Mouse (Mus musculus) cerebellum, adult 8-10 months (tissue): ENCODE measurements around the gene Cep89.
A peak's percentile ranks its signal among the peaks of the same experiment; 100 is the strongest.

ENCODE experiments used
- DNase-seq: peaks from one replicate; pipeline ENCODE4 v3.0.0; 2022

The Cep89 gene

GRCm38 (mm10) chr7:35386525-35386952 lies 10.3 kb upstream of the Cep89 start:
- no peak for DNase-seq

- DNase-seq = no peak
Observed at GRCm38 (mm10) chr7:35388694-35389093, 8.1 kb upstream of the Cep89 start.

GRCm38 (mm10) chr7:35392935-35393334 lies 3.9 kb upstream of the Cep89 start:
- peak; percentile 36 for DNase-seq

DNA sequence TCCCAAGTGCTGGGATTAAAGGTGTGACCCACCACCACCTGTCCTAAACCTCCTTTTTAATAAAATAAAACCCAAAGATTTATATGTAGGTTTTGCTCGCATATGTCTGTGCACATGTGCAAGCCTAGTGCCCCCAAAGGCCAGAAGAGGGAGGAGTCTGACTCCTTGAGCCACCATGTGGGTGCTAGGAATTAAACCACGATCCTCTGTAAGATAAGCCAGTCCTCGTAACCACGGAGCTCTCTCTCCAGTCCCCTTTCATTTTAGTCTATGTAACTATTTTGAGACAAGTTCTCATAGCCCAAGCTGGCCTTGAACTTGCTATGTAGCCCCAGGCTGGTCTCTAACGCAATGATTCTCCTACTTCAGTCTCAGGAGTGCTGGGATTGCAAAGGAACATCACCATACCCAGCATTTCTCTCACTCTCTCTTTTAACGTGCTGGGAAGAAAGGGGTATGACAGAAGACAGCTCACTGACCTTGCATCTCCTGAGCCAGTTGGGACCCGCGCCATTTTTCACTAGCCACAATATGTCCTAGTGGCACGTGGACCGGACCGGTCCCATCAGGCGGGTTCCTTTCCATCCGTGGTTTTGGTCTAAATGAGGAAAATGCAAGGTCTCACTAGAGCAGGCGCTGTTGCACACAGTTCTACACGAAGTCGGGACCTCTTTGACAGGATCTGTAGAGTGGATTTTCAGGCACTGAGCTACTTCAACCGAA lies 940 bp upstream of the Cep89 start:
- peak; percentile 30 for DNase-seq

DNA sequence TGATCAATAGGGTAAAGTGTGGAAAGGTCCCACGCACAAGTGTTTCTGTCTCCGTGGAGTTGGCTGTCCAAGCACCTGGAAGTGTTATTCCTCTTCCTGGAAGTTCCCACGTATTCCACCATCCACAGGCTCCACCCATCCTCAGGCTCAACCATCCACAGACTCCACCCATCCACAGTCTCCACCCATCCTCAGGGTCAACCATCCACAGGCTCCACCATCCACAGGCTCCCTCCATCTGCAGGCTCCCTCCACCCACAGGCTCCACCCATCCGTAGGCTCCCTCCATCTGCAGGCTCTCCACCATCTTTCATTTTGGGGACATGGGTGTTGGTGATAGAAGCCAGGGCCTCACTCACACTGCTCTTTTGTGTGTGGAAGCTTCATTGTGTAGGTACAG lies 4.3 kb downstream of the Cep89 start:
- DNase-seq = no peak

DNA sequence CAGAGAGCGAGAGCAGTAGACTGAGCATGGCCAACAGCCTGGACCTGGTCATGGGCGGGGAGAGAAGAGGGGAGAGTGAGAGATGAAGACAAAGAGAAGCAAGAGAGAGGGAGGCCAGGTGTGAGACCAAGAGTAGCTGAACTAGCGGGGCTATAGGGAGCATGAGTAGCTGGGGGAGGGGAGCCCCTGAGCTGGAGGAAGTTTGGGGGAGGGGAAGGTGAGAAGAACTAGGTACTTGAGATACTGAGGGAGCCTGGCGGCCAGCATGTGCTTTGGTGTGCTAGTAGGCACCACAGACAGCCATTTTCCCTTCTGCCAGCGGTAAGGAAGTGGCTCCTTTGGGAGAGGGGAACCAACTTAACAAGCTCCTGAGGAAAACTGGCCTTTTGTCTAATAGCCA lies 18.4 kb downstream of the Cep89 start:
- no peak for DNase-seq

DNA sequence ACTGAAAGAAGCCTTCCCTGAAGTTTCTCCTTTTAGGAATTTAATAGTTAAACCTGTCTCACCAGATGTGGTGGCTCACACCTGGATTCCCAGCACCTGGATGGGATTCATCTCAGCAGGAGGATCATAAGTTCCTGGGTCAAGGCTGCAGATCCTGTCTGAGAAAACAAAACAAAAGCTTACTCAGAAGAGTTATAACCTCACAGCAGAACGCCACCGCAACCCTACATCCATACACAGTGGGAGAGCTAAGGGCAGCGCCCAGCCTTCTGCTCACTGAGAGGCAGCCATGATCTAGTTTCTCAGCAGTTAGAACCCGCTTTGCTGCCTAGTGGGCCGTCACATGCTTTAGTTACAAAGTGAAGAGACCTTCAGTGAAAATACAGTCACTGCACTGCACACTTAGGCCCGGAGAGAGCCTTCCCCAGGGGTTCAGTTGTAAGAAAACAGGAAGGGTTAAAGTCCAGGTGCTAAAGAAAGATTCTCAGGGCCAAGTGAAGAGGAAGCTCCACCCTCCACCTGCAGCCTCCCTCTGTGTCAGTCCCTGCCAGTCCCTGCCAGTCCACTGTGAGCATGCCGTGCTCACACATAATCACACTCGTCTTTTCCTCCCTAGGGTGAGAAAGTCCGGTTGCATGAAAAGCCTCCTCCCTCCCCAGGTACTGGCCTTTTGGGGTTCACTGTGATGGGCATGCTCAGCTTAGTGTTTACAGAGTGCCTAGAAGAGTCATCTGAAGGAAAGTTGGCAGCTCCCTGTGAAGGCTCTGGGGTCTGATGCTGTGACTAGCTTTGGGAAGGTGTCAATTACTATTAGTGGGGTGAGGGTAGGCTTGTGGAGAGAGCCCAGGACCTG lies 19.2 kb downstream of the Cep89 start:
- no peak for DNase-seq

GRCm38 (mm10) chr7:35416654-35416948 lies 19.8 kb downstream of the Cep89 start:
- DNase-seq = no peak

GRCm38 (mm10) chr7:35423071-35423470 lies 26.2 kb downstream of the Cep89 start:
- DNase-seq = no peak

- DNase-seq = no peak
Observed at GRCm38 (mm10) chr7:35428146-35428545, 31.3 kb downstream of the Cep89 start.

DNA sequence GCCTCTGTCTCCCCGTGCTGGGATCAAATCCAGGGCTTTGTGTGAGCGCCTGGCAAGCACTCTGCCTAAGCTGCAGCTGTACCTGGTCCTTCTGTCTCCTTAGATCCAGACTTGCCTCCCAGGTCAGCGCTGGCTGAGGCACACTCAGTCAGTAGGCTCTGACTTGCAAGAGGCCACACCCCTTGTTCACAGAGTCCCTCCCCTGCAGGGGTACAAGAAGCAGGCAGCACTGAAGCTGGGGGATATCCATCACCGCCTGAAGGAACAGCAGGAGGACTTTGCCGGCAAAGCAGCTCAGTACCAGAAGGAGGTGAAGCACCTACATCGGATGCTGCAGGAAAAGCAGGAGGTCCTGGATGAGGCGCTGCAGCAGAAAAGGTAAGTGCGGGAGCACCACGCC lies 38.4 kb downstream of the Cep89 start:
- no peak for DNase-seq

DNA sequence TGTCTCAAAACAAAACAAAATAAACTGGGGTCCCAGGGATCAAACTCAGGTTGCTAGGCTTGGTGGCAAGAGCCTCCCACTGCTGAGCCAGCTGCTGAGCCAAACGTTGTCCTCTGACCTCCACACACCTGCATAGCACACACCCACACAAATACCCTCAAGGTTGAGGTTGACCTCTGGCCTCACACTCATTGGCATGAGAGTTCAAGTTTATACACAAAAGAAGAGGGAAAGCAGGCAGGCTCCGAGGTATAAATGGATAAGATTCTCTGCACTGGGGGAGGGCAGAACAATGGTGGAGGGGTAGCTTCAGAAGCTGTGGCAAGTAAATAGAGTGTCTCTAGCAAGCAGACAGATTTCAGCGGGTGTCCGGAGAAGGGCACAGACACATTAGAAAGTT lies 50.7 kb downstream of the Cep89 start:
- DNase-seq = no peak

DNA sequence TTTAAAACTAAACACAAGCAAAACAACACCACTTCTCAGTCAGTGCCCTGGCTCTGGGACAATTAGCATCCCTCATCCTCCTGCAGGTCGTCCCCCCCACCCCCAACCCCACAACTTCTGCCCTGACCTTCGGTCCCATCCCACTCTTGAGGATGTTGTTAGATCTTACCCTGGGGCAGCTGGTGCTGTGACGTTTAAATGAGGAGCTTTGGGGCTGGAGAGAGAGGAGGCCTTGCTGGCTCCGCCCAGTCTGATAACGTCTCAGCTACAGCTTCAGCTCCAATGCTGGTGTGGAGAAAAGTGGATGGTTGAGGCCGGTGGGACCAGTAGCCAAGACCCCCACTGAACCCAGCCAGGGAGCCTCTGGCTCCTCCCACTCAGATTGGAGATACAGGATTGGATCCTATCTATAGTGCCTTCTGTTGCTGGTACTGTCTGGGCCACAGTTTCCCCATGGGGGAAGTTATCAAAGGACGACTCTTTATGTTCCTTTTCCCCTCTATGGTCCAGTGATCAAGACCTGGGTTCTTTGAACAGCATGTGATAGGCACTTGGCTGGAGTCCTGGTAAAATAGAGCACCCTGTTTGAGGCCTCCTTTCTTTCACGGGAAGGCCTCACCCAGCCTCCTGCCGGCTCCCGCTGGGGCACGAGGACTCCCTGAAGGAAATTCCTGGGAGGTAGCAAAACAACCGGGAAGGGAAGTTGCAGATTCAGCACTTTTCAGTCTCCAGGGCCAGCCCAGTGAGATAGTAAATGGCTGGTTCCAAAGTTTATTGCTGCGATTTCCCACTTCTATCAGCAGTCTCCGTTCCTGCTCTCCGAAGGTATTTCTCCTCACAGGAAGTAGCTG lies 51.4 kb downstream of the Cep89 start, which contains the start of gene Slc7a9:
Slc7a9 (plus strand) TSS at position 801 of the 851 bp plus-strand sequence.
- no peak for DNase-seq

GRCm38 (mm10) chr7:35448867-35449266 lies 52.0 kb downstream of the Cep89 start:
- no peak for DNase-seq

GRCm38 (mm10) chr7:35456091-35456814 lies 59.4 kb downstream of the Cep89 start:
- DNase-seq = no peak

DNA sequence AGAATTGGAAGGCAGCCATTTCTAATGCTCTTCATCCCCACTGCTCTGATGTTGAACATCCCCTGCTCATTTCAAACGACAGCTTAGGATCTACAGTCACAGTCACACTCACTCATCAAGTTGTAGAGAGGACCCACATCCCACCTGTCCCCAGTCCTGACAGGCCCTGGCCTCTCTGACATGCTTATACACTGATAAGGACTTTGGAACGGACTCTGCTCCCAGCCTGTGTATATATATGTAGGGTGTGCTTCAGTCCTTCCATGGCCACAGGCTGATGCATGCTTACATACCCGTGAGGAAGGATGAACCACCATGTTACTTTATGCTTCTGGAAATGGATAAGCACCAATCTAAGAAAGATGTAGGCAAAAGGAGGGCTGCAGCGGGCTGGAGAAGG lies 64.1 kb downstream of the Cep89 start:
- no peak for DNase-seq

DNA sequence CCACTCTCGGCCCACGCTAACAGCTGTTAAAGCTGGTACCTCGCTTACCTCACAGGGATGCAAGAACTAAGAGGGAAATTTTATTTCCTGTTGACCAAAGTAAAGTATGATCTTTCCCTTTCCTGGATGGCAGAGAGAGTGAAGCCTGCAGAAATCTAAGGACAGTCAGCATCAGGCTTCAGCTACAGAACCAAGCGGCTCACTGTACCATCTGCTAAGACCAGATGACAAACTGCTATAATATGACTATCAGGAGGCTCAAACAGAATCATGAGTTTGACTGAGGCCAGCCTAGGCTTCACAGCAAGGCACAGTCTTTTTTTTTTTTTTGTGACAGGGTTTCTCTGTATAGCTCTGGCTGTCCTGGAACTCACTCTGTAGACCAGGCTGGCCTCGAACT lies 68.2 kb downstream of the Cep89 start:
- DNase-seq = no peak

- DNase-seq = no peak
Observed at GRCm38 (mm10) chr7:35467856-35468255, 71.0 kb downstream of the Cep89 start.

- no peak for DNase-seq
Observed at GRCm38 (mm10) chr7:35470794-35471193, 74.0 kb downstream of the Cep89 start.

DNA sequence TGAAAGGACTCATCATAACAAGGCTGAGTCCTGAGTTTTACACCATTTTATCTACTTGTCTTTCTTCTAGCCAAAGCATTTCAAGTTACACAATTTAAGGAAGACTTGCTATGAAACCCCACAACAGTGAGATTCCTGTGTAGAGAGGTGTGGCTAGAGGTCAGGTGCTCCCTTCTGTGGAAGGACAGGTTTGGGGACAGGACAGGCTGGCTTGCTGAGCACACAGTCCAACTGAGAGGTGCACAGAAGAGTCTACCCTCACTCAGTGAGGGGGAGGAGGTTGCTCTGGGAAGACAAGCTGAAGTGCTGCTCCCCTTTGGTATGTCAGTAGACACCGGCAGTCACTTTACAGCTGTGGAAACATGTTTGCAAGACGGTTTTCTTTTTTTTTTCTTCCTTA lies 79.6 kb downstream of the Cep89 start:
- no peak for DNase-seq

- no peak for DNase-seq
Observed at GRCm38 (mm10) chr7:35485126-35485525, 88.3 kb downstream of the Cep89 start.

DNA sequence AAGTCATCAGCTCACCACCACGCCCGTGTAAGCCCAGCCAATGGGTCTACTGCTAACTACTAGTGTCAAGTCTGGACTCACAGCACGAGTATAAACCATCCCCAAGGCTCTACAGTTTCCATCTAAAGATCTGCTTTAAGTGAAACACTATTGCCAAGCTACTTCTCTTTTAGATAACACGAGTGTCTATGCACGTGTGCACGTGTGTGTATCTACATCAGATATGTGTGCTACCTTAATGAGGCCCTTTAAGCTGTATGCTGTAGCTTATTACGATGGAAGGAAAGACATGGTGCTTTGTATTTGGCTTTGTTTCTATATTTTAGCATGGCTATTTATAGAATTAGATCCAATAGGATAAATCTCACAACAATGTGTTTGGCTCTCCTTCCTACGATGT lies 89.7 kb downstream of the Cep89 start:
- no peak for DNase-seq
